Mouse (Mus musculus): ENCODE measurements at regions not wholly inside any gene's neighbourhood (a gene's known extent, or its start where the extent isn't known, plus 50 kb on each side); places are given as distances from the start of the nearest gene placed in this dataset.

DNA sequence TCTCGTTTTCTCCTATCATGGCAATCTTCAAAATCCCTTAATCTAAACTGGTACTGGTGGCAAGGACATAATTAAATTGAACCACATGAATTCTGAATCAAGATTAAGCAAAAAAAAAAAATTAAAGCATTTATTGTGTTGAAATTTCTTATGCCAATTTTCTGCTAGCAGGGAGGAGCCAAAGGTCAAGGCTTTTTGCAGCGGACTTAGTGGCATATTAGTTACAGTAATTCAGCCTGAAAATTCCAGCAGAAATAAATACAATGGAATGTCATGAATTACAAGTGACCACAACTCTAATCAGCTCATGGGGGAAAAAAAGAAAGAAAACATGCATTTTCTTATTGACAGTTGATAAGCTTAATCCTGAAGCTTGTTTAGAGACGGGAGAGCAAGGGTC is 80.8 kb upstream of the Satb2 start:
- WGBS, result 75% methylated on average over 3 of the region's 3 CpGs
- no peak for DNase-seq

DNA sequence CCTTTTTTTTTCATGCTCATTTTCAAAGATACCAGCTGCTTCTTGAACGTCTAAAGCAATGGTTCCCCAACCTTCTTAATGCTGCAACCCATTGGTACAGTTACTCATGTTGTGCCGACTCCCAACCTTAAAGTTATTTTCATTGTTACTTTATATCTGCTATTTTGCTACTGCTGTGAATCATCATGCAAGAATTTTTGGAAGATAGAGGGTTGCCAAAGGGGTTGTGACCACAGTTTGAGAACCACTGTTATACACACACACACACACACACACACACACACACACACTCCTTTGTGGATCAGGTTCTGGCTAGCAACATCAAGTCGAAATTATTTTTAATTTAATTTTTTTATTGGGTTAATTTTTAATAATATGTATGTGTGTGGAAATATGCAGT is 96.8 kb upstream of the Satb2 start:
- DNase-seq, result no peak
- Histone ChIP-seq H3K27ac (ENCODE audit: insufficient read depth, low read depth, low read length) (no peak overlapping the region), H3K36me3 (ENCODE audit: control insufficient read depth, insufficient read depth, low read length) (no peaks in the 10 kb centered on the region), H3K4me3 (ENCODE audit: insufficient read depth, low read depth, low read length) (no peak overlapping the region), H3K4me1 (ENCODE audit: control insufficient read depth, insufficient read depth, low read length) (no peaks in the 10 kb centered on the region), H3K27me3 (replicated peaks; ENCODE audit: control insufficient read depth, insufficient read depth, low read length) (no peaks in the 10 kb centered on the region)
- WGBS, result 62% methylated on average over 3 of the region's 3 CpGs
- TF ChIP-seq POLR2A (IDR thresholded peaks at IDR 0.05; ENCODE audit: low read depth, low read length) (no peak), CTCF (conservative IDR thresholded peaks at IDR 0.05; ENCODE audit: insufficient read depth, insufficient read length, low read depth, low read length) (no peak)

More for the DNA sequence above, 80.8 kb upstream of the Satb2 start:
- Histone ChIP-seq H3K4me1 (ENCODE audit: control insufficient read depth, insufficient read depth, low read length) (peaks cover 2% of the 10 kb centered on the region; the same call in 1 of the 2 replicates), H3K4me3 (ENCODE audit: insufficient read depth, low read depth, low read length) (no peak overlapping the region), H3K27me3 (replicated peaks; ENCODE audit: control insufficient read depth, insufficient read depth, low read length) (no peaks in the 10 kb centered on the region; the same call in 1 of the 2 replicates), H3K36me3 (ENCODE audit: control insufficient read depth, insufficient read depth, low read length) (no peaks in the 10 kb centered on the region), H3K27ac (ENCODE audit: insufficient read depth, low read depth, low read length) (no peak overlapping the region)
- TF ChIP-seq POLR2A (IDR thresholded peaks at IDR 0.05; ENCODE audit: low read depth, low read length) (no peak), CTCF (conservative IDR thresholded peaks at IDR 0.05; ENCODE audit: insufficient read depth, insufficient read length, low read depth, low read length) (no peak)

DNA sequence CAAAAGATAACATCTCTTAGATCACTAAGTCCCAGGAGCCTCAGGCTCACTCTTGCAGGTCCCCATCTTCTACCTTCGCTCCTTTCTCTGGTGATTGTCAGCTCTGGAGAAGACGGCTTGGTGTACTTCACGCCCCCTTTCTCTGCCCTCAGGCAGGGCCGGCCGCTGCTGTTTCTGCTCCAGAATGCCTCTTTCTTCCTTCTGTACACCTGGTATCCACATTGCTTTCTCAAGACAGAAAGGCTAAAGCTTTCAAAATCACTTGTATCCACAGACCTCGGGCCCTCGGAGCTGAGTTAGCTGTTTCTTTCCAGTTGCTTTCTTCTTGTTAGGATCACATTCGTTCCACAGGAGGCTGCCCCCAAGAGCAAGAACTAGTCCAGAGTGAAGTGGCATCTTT is 98.2 kb upstream of the Satb2 start:
- no peak for DNase-seq
- TF ChIP-seq CTCF (conservative IDR thresholded peaks at IDR 0.05; ENCODE audit: insufficient read depth, insufficient read length, low read depth, low read length) (no peak), POLR2A (IDR thresholded peaks at IDR 0.05; ENCODE audit: low read depth, low read length) (no peak)
- no peaks in the 10 kb centered on the region for H3K4me1 ChIP-seq (ENCODE audit: control insufficient read depth, insufficient read depth, low read length)
- H3K36me3 ChIP-seq (ENCODE audit: control insufficient read depth, insufficient read depth, low read length), result no peaks in the 10 kb centered on the region
- WGBS, result 67% methylated on average over 8 of the region's 8 CpGs
- no peaks in the 10 kb centered on the region for H3K27me3 ChIP-seq (replicated peaks; ENCODE audit: control insufficient read depth, insufficient read depth, low read length)
- no peak overlapping the region for H3K4me3 ChIP-seq (ENCODE audit: insufficient read depth, low read depth, low read length)
- no peak overlapping the region for H3K27ac ChIP-seq (ENCODE audit: insufficient read depth, low read depth, low read length)

DNA sequence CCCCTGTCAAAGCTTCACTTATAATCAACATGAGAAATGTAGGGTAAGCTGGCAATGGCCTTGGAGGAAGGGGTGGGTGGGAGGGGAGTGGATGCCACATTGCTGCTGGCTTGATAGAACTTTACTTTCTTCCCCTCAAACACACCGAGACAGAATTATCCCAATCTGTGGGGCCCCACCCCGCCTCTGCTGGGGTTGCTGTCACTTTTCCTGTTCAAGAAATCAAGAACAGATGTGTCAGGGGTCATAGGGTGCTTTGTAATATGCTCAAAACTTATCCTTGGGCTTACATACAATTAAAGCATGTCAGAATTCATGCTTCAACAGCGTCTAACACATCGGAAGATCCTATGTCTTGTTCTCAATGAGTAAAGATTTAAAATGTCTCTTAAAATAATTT is 101.9 kb upstream of the Satb2 start:
- Histone ChIP-seq H3K4me1 (ENCODE audit: control insufficient read depth, insufficient read depth, low read length) (no peaks in the 10 kb centered on the region), H3K27ac (ENCODE audit: insufficient read depth, low read depth, low read length) (no peak overlapping the region), H3K36me3 (ENCODE audit: control insufficient read depth, insufficient read depth, low read length) (no peaks in the 10 kb centered on the region), H3K27me3 (replicated peaks; ENCODE audit: control insufficient read depth, insufficient read depth, low read length) (no peaks in the 10 kb centered on the region), H3K4me3 (ENCODE audit: insufficient read depth, low read depth, low read length) (no peak overlapping the region)
- DNase-seq, result no peak
- TF ChIP-seq POLR2A (IDR thresholded peaks at IDR 0.05; ENCODE audit: low read depth, low read length), result no peak
- no peak for TF ChIP-seq CTCF (conservative IDR thresholded peaks at IDR 0.05; ENCODE audit: insufficient read depth, insufficient read length, low read depth, low read length)
- 77% methylated on average over 4 of the region's 4 CpGs for WGBS

DNA sequence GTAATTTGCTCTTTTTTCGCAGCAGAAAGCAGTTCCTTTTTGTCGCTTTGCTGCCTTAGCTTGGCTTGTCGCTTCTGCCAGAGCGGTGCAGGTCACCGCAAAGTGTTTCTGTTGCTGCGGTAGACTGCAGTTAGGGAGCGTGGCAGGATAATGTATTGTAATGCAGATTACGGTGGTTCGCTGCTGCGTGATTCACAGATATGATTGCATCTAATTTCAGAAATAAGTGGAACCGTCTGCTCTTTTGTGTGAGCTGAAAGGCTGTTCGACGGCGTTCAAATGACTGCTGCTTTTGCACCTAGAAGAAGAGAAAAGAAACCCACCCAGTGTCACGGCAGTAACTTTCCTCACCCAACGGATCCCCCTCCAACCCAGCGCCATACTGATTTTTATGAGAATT is 104.7 kb upstream of the Satb2 start:
- TF ChIP-seq CTCF (conservative IDR thresholded peaks at IDR 0.05; ENCODE audit: insufficient read depth, insufficient read length, low read depth, low read length), result no peak
- no peak for TF ChIP-seq POLR2A (IDR thresholded peaks at IDR 0.05; ENCODE audit: low read depth, low read length)
- WGBS, result 84% methylated on average over 17 of the region's 17 CpGs
- no peak for DNase-seq
- H3K4me1 ChIP-seq (ENCODE audit: control insufficient read depth, insufficient read depth, low read length), result no peaks in the 10 kb centered on the region
- H3K36me3 ChIP-seq (ENCODE audit: control insufficient read depth, insufficient read depth, low read length), result no peaks in the 10 kb centered on the region
- H3K27ac ChIP-seq (ENCODE audit: insufficient read depth, low read depth, low read length), result no peak overlapping the region
- no peaks in the 10 kb centered on the region for H3K27me3 ChIP-seq (replicated peaks; ENCODE audit: control insufficient read depth, insufficient read depth, low read length)
- no peak overlapping the region for H3K4me3 ChIP-seq (ENCODE audit: insufficient read depth, low read depth, low read length)

DNA sequence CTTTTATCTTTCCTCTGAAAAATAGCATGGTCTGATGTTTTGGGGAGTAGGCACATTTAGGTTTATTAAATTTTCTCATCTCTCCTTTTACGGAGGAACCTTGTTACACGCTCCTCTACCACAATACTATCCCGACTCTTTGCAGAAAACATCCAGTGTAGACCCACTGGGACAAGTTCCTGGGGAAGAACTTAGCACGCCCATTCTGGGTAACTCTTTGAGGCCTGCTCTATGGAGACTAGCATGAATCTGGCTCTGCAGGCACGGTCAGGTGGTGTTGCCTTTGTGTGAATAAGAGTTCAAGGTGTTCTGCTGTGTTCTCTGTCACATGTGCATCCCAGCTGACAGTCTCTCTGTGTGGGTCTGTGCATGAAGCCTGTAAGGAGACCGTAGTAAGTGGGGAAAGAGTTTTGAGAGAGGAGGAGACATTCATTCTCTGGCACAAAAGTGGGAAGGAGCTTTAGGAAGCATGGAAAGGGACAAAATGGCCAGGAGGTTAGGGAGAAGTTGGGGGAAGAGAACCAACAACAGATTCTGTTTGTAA is 105.2 kb upstream of the Satb2 start:
- Histone ChIP-seq H3K27ac (ENCODE audit: insufficient read depth, low read depth, low read length) (no peak overlapping the region), H3K27me3 (replicated peaks; ENCODE audit: control insufficient read depth, insufficient read depth, low read length) (no peaks in the 10 kb centered on the region), H3K4me3 (ENCODE audit: insufficient read depth, low read depth, low read length) (no peak overlapping the region), H3K4me1 (ENCODE audit: control insufficient read depth, insufficient read depth, low read length) (no peaks in the 10 kb centered on the region), H3K36me3 (ENCODE audit: control insufficient read depth, insufficient read depth, low read length) (no peaks in the 10 kb centered on the region)
- 90% methylated on average over 6 of the region's 6 CpGs for WGBS
- no peak for TF ChIP-seq POLR2A (IDR thresholded peaks at IDR 0.05; ENCODE audit: low read depth, low read length)
- no peak for TF ChIP-seq CTCF (conservative IDR thresholded peaks at IDR 0.05; ENCODE audit: insufficient read depth, insufficient read length, low read depth, low read length)
- DNase-seq, result no peak

DNA sequence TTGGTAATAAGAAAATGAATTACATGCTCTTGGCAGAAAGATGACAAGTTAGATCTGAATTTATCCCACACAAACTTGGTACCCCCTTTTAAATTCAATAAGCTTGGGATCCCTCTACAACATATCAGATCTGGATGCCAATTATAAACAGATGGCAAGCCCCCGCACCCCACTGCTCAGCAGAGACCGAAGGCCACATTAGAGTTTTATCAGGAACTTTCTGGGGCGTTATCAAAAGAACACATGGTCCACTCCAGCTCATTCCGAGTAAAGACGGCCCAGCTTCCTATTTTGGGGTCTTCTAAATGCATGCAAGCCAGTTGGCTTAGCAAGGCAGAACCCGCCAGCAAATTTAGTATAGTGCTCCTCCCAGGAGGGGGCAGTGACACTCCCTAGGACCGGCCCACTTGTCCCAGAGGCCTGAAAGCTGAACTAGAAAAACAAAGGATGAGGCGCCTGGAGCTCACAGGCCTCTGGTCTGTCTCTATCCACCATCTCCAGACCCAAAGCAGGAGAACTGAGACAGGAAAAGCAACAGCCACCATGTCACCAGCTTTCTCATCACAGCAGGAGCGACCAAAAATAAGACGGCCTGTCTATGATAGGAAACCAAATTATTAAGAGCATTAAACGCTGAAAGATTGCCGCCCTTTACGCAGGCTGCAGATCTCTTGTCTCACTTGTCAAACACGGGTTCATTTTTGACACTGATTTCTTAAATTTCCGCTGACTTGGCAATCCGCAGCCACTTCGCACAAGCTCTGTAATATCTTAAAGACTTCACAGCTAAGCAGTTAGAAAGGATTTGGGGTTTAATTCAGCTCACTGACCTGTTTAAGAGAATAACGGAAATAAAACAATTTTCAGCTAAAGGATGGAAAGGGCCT is 117.2 kb upstream of the Satb2 start:
- Histone ChIP-seq H3K36me3 (ENCODE audit: control insufficient read depth, insufficient read depth, low read length) (no peaks in the 10 kb centered on the region), H3K27me3 (replicated peaks; ENCODE audit: control insufficient read depth, insufficient read depth, low read length) (no peaks in the 10 kb centered on the region), H3K4me3 (ENCODE audit: insufficient read depth, low read depth, low read length) (no peak overlapping the region), H3K27ac (ENCODE audit: insufficient read depth, low read depth, low read length) (no peak overlapping the region), H3K4me1 (ENCODE audit: control insufficient read depth, insufficient read depth, low read length) (no peaks in the 10 kb centered on the region)
- DNase-seq, result no peak
- WGBS, result 76% methylated on average over 18 of the region's 18 CpGs
- TF ChIP-seq CTCF (conservative IDR thresholded peaks at IDR 0.05; ENCODE audit: insufficient read depth, insufficient read length, low read depth, low read length) (no peak), POLR2A (IDR thresholded peaks at IDR 0.05; ENCODE audit: low read depth, low read length) (no peak)
